Mouse (Mus musculus) ES-E14 (cell line): Measurements from ENCODE around the gene Tmem213.

Source experiments
- HCFC1 ChIP-seq: IDR thresholded peaks from 2 replicates; pipeline ENCODE4 v1.6.1; 2012; ENCODE audit warnings: low read length, inconsistent platforms, borderline replicate concordance; ENCODE audit not compliant: insufficient read depth
- MAFK ChIP-seq: IDR thresholded peaks from 2 replicates; pipeline ENCODE4 v1.6.1; 2014; ENCODE audit warnings: mild to moderate bottlenecking, low read depth, low read length, inconsistent platforms; ENCODE audit not compliant: insufficient read depth

DNA sequence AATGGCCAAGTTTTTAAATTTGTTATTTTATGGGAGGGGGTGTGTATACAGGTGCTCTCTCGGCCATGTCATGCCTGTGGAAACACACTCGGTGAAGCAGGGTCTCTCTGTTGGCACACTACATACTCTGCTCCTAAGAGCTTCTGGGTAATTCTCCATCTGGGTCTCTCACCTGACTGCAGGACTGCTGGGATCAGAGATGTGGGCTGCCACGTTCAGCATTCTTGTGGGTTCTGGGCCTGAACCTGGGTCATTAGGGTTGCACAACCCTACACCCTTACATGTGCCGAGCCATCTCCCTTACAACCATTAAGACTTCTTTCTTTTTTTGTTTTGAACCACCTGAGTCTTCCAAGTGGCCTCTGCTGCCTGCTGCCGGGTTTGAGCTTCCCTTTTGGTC lies 12.8 kb downstream of the Tmem213 start:
- TF ChIP-seq MAFK (no peak), HCFC1 (no peak)
